Mouse (Mus musculus) hindbrain, embryonic 14.5 days (tissue): ENCODE measurements at regions not wholly inside any gene's neighbourhood (a gene's known extent, or its start where the extent isn't known, plus 50 kb on each side); places are given as distances from the start of the nearest gene placed in this dataset.

Experiments used
- ATAC-seq: fragments of 200-750 bp; cut with Nextera tagmentation; 2 replicates; pipeline ENCODE4 v1.8.0; 2017; ENCODE audit warnings: moderate number of reproducible peaks, mild to moderate bottlenecking, moderate TSS enrichment, moderate library complexity; ENCODE audit not compliant: low FRiP score
- DNase-seq: peaks from one replicate; pipeline ENCODE4 v3.0.0-alpha.2; 2015; ENCODE audit warnings: low spot score
- H3K27ac ChIP-seq: fragments of 300-500 bp; sonication (generic); 2 replicates; pipeline ENCODE4 v1.5.1; 2014; ENCODE audit warnings: mild to moderate bottlenecking, moderate library complexity
- H3K27me3 ChIP-seq: fragments of 300-500 bp; sonication (generic); 2 replicates; pipeline ENCODE4 v1.6.1; 2014; ENCODE audit warnings: mild to moderate bottlenecking, low read length, mixed read lengths; ENCODE audit not compliant: control insufficient read depth, insufficient read depth
- H3K36me3 ChIP-seq: fragments of 300-500 bp; sonication (generic); replicated peaks from 2 replicates; pipeline ENCODE4 v1.6.1; 2014; ENCODE audit not compliant: control insufficient read depth, insufficient read depth
- H3K4me1 ChIP-seq: fragments of 300-500 bp; sonication (generic); replicated peaks from 2 replicates; pipeline ENCODE4 v1.6.1; 2014; ENCODE audit warnings: antibody characterized with exemption, low read length, mixed read lengths; ENCODE audit not compliant: control insufficient read depth, insufficient read depth
- H3K4me2 ChIP-seq: fragments of 300-500 bp; sonication (generic); replicated peaks from 2 replicates; pipeline ENCODE4 v1.6.1; 2014; ENCODE audit warnings: mild to moderate bottlenecking, moderate library complexity
- H3K4me3 ChIP-seq: fragments of 300-500 bp; sonication (generic); replicated peaks from 2 replicates; pipeline ENCODE4 v1.5.1; 2014; ENCODE audit warnings: mild to moderate bottlenecking, low read length
- H3K9ac ChIP-seq: fragments of 300-500 bp; sonication (generic); 2 replicates; pipeline ENCODE4 v1.6.1; 2014
- H3K9me3 ChIP-seq: fragments of 300-500 bp; sonication (generic); 2 replicates; pipeline ENCODE4 v1.6.1; 2016; ENCODE audit warnings: low read length; ENCODE audit not compliant: control insufficient read depth
- WGBS: fragments of 180-500 bp; shearing (Covaris S2); extraction: QIAGEN DNeasy Blood & Tissue Kit; methylation state at CpG from one replicate; pipeline ENCODE4 v1.1.7; 2014; 5-methylcytosine and 5-hydroxymethylcytosine counted together

DNA sequence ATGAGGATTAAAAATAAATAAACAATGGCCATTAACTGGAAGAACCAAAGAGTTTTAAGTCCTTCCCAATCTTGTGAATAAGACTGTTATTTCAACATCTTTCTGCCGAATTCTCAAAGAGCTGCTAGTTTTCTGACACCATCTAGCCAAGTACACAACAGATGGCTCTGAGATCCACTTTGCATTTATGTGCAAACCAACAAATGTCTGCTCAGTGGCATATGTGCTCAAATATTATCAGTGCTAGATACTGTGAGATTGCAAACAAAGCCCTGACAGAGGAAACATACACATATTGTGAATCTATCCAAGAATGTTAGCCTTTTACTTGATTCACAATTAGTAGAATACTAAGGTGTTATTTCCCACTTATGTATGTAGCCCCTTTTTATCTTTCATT, 447.6 kb upstream of the Adam24 start:
- Histone ChIP-seq H3K4me1 (no peaks in the 10 kb centered on the region), H3K9ac (no peak overlapping the region), H3K9me3 (no peaks in the 10 kb centered on the region), H3K27me3 (no peaks in the 10 kb centered on the region), H3K36me3 (no peaks in the 10 kb centered on the region), H3K4me3 (no peak overlapping the region), H3K4me2 (no peak overlapping the region), H3K27ac (no peak overlapping the region)
- WGBS, result 73% methylated on average over 1 of the region's 1 CpGs
- ATAC-seq, result no peak
- DNase-seq, result no peak
